Mouse (Mus musculus): ENCODE results near the gene Eno2.
"Not testable (repeated sequence)": the region's sequence is repeated elsewhere in the genome, so short reads cannot be mapped to it uniquely, and the experiment has no call there.

The Eno2 gene

GRCm38 (mm10) chr6:124769101-124769765 lies at the start of gene Eno2:
Gene Eno2 (minus strand): TSS chr6:124769673.
- peak; percentile 75 for DNase-seq

GRCm38 (mm10) chr6:124817971-124818370 lies 48.5 kb upstream of the Eno2 start:
- DNase-seq: no peak

GRCm38 (mm10) chr6:124817563-124817962 lies 48.1 kb upstream of the Eno2 start:
- DNase-seq: no peak

GRCm38 (mm10) chr6:124817125-124817524 lies 47.7 kb upstream of the Eno2 start:
- DNase-seq: no peak

GRCm38 (mm10) chr6:124816611-124817010 lies 47.1 kb upstream of the Eno2 start:
- DNase-seq: no peak

GRCm38 (mm10) chr6:124814858-124815774 lies 45.6 kb upstream of the Eno2 start:
- no peak for DNase-seq

GRCm38 (mm10) chr6:124814448-124814847 lies 45.0 kb upstream of the Eno2 start:
- DNase-seq: peak; percentile 58

- DNase-seq: peak; percentile 94
Observed at GRCm38 (mm10) chr6:124813933-124814332, 44.5 kb upstream of the Eno2 start, which contains the start of gene Tpi1. Gene Tpi1 (minus strand): TSS chr6:124814296.

- peak; percentile 79 for DNase-seq
Observed at GRCm38 (mm10) chr6:124813496-124813895, 44.0 kb upstream of the Eno2 start.

GRCm38 (mm10) chr6:124812848-124813247 lies 43.4 kb upstream of the Eno2 start:
- no peak for DNase-seq

- no peak for DNase-seq
Observed at GRCm38 (mm10) chr6:124811701-124812560, 42.5 kb upstream of the Eno2 start.

GRCm38 (mm10) chr6:124811403-124811665 lies 41.9 kb upstream of the Eno2 start:
- DNase-seq: no peak

GRCm38 (mm10) chr6:124810566-124811402 lies 41.3 kb upstream of the Eno2 start:
- DNase-seq: not testable (repeated sequence)

- no peak for DNase-seq
Observed at GRCm38 (mm10) chr6:124809775-124810538, 40.5 kb upstream of the Eno2 start.

- peak; percentile 92 for DNase-seq
Observed at GRCm38 (mm10) chr6:124809052-124809774, 39.7 kb upstream of the Eno2 start.

GRCm38 (mm10) chr6:124808358-124809012 lies 39.0 kb upstream of the Eno2 start, which contains the start of gene Spsb2:
Gene Spsb2 (plus strand): TSS chr6:124808661.
- DNase-seq: peak; percentile 90

- DNase-seq: no peak
Observed at GRCm38 (mm10) chr6:124807986-124808357, 38.5 kb upstream of the Eno2 start.

- DNase-seq: no peak
Observed at GRCm38 (mm10) chr6:124807366-124807765, 37.9 kb upstream of the Eno2 start.

- no peak for DNase-seq
Observed at GRCm38 (mm10) chr6:124806446-124807140, 37.1 kb upstream of the Eno2 start.

All from kidney, postnatal 10 days (tissue).